Mouse (Mus musculus) megakaryocyte, embryonic 14.5 days (primary cell): ENCODE measurements around the gene Olfr191. TPM values are rescaled to one million over a fixed set of nuclear protein-coding genes. Genes with fewer than 3 reads are reported as not detected.
"Not testable (repeated sequence)": the region's sequence is repeated elsewhere in the genome, so short reads cannot be mapped to it uniquely, and the experiment has no call there.

Experiments used
- H3K27me3 ChIP-seq: replicated peaks from 2 replicates; pipeline ENCODE3; 2012; ENCODE audit warnings: inconsistent platforms
- H3K36me3 ChIP-seq: replicated peaks from 2 replicates; pipeline ENCODE3; 2012; ENCODE audit warnings: low read length, inconsistent platforms, mixed read lengths
- H3K4me1 ChIP-seq: 2 replicates; pipeline ENCODE4 v1.6.1; 2012; ENCODE audit warnings: inconsistent platforms
- H3K4me3 ChIP-seq: replicated peaks from 2 replicates; pipeline ENCODE3; 2012; ENCODE audit warnings: moderate library complexity, mild to moderate bottlenecking, inconsistent platforms
- H3K9me3 ChIP-seq: 2 replicates; pipeline ENCODE4 v1.6.1; 2012; ENCODE audit warnings: inconsistent platforms
- FLI1 ChIP-seq: IDR thresholded peaks from 2 replicates; pipeline ENCODE4 v1.6.1; 2012; ENCODE audit warnings: low read length, inconsistent platforms, mixed read lengths
- GATA1 ChIP-seq: IDR thresholded peaks from 3 replicates; pipeline ENCODE4 v1.6.1; 2012; ENCODE audit warnings: mixed read lengths, low read length, inconsistent platforms, borderline replicate concordance
- polyA plus RNA-seq: library from polyadenylated mRNA; stranded (reverse); fragments of >175 nt; gene quantifications from 2 replicates; pipeline ENCODE4 v1.2.3, GENCODE M21; 2012; ENCODE audit warnings: low replicate concordance; ENCODE audit not compliant: insufficient read depth

Gene Olfr191
- not detected in 2 replicates for polyA plus RNA-seq

DNA sequence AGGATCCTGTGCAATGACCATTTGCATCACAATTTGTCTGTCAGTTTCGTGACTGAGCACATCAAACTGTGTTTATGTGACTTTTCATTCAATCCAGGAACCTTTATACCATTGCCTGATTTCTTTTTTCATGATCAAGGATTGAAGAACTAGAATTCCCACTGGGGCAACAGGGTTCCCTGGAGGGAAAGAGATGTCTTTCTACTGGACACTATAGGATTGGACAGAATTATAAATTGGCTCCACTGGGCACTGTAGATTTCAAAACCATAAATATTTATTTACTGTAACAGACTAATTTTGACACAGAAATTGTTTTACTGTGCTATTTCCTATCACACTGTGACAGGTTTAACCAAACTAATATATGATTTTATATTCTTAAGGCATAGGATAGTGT lies at the start of gene Olfr191:
Olfr191 (minus strand) TSS at position 101 of the 400 bp plus-strand sequence.
- H3K36me3 ChIP-seq, H3K9me3 ChIP-seq, H3K4me1 ChIP-seq, H3K4me3 ChIP-seq, H3K27me3 ChIP-seq: not testable (repeated sequence)

DNA sequence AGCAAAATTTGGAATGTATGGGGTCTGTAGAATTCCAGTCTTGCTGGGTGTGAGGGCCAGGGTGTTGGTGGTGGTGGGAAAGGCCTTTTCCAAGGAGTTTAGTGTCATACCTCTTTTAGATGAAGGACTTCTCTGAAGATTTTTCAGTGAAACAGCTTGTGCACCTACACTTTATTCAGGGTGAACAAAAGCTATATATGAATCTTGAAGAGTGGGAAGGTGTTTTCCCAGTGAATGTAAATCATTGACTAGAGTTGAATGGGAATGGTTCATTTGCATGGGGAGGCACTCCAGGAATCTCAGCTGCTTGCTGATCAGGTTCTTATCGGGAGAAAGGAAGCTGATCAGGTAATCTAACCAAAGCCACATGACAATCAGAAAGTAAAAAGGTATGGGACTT lies 41.1 kb upstream of the Olfr191 start:
- no peaks in the 10 kb centered on the region for H3K36me3 ChIP-seq
- H3K9me3 ChIP-seq, result peaks cover 12% of the 10 kb centered on the region
- no peak for TF ChIP-seq GATA1
- no peak for TF ChIP-seq FLI1
- no peak overlapping the region for H3K4me3 ChIP-seq
- H3K27me3 ChIP-seq, result no peaks in the 10 kb centered on the region
- H3K4me1 ChIP-seq, result no peaks in the 10 kb centered on the region

DNA sequence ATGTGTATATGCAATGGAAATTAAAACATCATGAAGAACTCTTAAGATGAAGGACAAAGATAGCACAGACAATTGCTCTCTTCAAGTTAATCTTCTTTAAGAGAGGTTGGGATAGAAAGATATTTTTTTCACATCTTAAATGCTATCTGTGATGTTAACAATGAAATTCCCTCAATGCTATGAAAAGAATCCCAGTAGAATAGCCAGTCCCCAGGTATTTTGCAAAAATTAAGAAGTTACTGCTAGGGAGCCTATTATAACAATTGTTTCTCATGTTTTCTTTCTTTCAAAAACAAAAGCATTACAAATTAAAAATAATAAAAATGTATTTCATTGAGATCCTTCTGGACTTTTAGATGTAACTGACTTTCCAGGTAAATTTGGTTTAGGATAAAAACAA lies 31.3 kb upstream of the Olfr191 start, which contains the start of gene Olfr194:
Olfr194 (minus strand) TSS at position 101 of the 400 bp plus-strand sequence.
- TF ChIP-seq GATA1 (no peak), FLI1 (no peak)
- H3K4me3 ChIP-seq, result no peak within 1 kb of the TSS
- no peaks in the 10 kb centered on the region for H3K36me3 ChIP-seq
- H3K27me3 ChIP-seq, result no peaks in the 10 kb centered on the region
- no peaks in the 10 kb centered on the region for H3K4me1 ChIP-seq
- peaks cover 6% of the 10 kb centered on the region for H3K9me3 ChIP-seq

DNA sequence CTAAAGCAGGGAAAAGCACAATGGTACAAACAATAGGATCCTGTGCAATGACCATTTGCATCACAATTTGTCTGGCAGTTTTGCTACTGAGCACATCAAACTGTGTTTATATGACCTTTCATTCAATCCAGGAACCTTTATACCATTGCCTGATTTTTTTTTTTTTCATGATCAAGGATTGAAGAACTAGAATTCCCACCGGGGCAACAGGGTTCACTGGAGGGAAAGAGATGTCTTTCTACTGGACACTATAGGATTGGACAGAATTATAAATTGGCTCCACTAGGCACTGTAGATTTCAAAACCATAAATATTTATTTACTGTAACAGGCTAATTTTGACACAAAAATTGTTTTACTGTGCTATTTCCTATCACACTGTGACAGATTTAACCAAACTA lies 22.2 kb upstream of the Olfr191 start, which contains the start of gene Olfr193:
Olfr193 (minus strand) TSS at position 101 of the 400 bp plus-strand sequence.
- H3K4me1 ChIP-seq, result no peaks in the 10 kb centered on the region
- H3K36me3 ChIP-seq, result no peaks in the 10 kb centered on the region
- H3K27me3 ChIP-seq, result no peaks in the 10 kb centered on the region
- no peak for TF ChIP-seq FLI1
- no peak for TF ChIP-seq GATA1
- no peak within 1 kb of the TSS for H3K4me3 ChIP-seq
- peaks cover 4% of the 10 kb centered on the region for H3K9me3 ChIP-seq

DNA sequence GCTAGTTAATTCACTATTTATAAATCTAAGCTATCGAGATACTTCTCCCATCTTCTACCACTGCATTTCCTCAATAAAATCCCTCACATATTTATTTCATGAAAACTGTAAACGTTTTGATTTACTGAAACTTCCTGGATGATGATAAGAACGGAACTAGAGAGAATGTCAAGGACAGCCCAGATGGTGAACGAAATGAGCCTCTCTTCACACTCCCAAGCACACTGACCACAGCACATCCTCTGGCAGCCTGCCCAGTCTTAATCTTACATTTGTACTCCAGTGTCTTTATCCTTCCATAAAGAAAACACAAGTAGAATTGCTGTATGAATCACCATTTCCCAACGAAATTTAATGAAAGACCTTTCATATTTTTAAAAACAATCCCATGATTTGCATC lies 18.9 kb upstream of the Olfr191 start:
- H3K4me1 ChIP-seq, H3K9me3 ChIP-seq, H3K27me3 ChIP-seq, H3K36me3 ChIP-seq, H3K4me3 ChIP-seq: not testable (repeated sequence)

DNA sequence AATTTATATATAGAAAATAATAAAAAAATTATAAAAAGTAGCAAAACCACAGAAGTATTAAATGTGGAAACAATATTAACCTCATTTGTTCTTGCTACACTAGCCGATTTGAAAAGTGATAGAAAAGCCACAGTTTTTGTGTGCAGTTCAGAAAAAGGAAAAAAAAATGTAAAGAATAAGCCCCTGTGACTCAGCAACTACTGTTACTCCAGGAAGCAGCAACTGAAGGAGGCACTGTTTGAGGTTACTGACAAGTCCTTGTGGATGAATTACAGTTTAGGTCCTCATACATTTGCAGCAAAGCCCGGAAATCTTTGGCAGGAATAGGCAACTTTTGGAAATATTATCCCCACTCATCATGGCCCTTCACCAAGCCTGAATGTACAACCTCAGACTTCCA lies 15.7 kb upstream of the Olfr191 start:
- no peak overlapping the region for H3K4me3 ChIP-seq
- no peaks in the 10 kb centered on the region for H3K4me1 ChIP-seq
- no peak for TF ChIP-seq GATA1
- no peak for TF ChIP-seq FLI1
- H3K9me3 ChIP-seq, result no peaks in the 10 kb centered on the region
- no peaks in the 10 kb centered on the region for H3K36me3 ChIP-seq
- no peaks in the 10 kb centered on the region for H3K27me3 ChIP-seq

DNA sequence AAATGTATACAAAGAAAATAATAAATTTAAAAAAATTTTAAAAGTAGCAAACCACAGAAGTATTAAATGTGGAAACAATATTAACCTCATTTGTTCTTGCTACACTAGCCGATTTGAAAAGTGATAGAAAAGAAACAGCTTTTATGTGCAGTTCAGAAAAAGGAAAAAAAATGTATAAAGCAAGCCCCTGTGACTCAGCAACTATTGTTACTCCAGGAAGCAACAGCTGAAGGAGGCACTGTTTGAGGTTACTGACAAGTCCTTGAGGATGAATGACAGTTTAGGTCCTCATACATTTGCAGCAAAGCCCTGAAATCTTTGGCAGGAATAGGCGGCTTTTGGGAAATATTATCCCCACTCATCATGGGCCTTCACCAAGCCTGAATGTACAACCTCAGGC lies 8.5 kb downstream of the Olfr191 start:
- H3K9me3 ChIP-seq, H3K36me3 ChIP-seq, H3K4me3 ChIP-seq, H3K27me3 ChIP-seq, H3K4me1 ChIP-seq: not testable (repeated sequence)

DNA sequence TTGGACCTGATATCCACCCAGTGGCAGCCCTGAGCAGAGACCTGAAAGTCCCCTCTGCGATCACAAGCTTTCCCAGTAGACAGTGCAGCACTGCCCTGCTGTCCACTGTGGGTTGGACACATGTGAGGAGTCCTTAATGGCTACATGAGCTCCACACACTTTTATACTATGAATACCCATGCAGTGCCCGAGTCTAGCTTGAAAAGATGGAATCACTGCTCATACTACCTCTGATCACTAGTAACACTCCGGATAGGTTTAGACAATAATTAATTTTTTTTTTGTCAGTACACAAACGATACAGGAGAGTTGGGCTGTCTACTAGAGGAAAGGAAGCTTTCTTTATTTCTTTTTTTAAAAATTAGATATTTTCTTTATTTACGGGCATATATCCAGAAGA lies 11.7 kb downstream of the Olfr191 start, which contains the start of gene Olfr190:
Olfr190 (minus strand) TSS at position 101 of the 400 bp plus-strand sequence.
- TF ChIP-seq FLI1, result no peak
- TF ChIP-seq GATA1, result no peak
- no peaks in the 10 kb centered on the region for H3K9me3 ChIP-seq
- no peak within 1 kb of the TSS for H3K4me3 ChIP-seq
- H3K27me3 ChIP-seq, result no peaks in the 10 kb centered on the region
- no peaks in the 10 kb centered on the region for H3K36me3 ChIP-seq
- H3K4me1 ChIP-seq, result no peaks in the 10 kb centered on the region

DNA sequence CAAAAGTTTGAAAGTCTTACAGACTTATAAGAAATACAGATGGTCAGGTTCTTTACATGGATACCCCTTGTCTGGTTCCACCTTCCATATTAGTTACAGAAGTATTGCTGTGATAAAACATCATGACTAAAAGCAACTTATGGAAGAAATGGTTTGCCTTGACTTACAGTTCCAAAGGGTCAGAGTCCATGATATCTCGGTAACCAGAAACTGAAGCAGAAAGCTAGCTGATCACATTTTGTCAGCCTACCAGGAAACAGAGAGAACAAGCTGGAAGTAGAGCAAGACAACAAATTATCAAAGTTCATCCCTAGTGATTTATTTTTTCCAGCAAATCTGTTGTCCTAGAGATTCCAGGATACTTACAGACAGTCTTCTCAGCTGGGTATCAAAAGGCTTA lies 16.1 kb downstream of the Olfr191 start:
- H3K4me3 ChIP-seq, result no peak overlapping the region
- TF ChIP-seq FLI1 (no peak), GATA1 (no peak)

DNA sequence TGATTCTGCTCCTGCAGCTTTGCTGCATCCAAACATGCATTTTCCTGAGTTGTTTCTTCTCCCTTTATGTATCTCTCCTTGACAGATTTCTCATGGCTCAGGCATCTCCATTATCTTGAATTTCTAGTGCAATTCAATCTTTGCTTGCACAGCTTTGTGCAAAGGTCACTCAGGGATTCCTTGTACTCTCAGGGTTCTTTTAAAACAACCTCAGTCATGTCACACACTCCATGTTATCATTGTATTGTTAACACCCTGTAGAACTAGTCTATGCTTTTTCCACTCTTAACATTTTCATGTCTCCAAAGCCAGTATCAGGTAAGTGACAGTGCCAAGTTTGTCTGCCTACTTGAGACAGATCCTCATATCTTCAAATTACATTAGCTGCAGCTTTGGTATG lies 17.9 kb downstream of the Olfr191 start:
- H3K36me3 ChIP-seq, result no peaks in the 10 kb centered on the region
- H3K9me3 ChIP-seq, result no peaks in the 10 kb centered on the region
- no peak for TF ChIP-seq GATA1
- TF ChIP-seq FLI1, result no peak
- no peak overlapping the region for H3K4me3 ChIP-seq
- no peaks in the 10 kb centered on the region for H3K4me1 ChIP-seq
- H3K27me3 ChIP-seq, result no peaks in the 10 kb centered on the region

More for the DNA sequence above, 16.1 kb downstream of the Olfr191 start:
- Histone ChIP-seq H3K4me1 (no peaks in the 10 kb centered on the region), H3K27me3 (no peaks in the 10 kb centered on the region), H3K36me3 (no peaks in the 10 kb centered on the region), H3K9me3 (no peaks in the 10 kb centered on the region)

DNA sequence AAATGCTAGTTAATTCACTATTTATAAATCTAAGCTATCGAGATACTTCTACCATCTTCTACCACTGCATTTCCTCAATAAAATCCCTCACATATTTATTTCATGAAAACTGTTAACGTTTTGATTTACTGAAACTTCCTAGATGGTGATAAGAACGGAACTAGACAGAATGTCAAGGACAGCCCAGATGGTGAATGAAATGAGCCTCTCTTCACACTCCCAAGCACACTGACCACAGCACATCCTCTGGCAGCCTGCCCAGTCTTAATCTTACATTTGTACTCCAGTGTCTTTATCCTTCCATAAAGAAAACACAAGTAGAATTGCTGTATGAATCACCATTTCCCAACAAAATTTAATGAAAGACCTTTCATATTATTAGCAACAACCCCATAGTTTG lies 27.2 kb downstream of the Olfr191 start:
- H3K9me3 ChIP-seq, H3K27me3 ChIP-seq, H3K4me3 ChIP-seq, H3K36me3 ChIP-seq, H3K4me1 ChIP-seq: not testable (repeated sequence)

DNA sequence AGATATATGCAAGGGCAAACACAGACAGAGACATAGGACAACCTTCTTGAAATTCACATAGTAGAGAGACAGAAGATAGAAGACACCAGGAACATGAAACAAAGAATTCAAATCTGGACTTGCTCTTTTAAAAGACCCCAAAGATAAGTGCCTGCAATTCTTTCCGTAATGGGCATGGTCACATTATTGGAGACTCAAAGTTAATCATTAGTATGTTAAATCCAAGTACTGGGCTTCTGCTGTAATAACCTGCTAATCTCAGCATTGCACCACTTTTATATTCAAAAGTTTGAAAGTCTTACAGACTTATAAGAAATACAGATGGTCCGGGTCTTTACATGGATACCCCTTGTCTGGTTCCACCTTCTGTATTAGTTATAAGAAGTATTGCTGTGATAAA lies 40.3 kb downstream of the Olfr191 start:
- H3K9me3 ChIP-seq, H3K27me3 ChIP-seq, H3K4me1 ChIP-seq, H3K4me3 ChIP-seq, H3K36me3 ChIP-seq: not testable (repeated sequence)
